Mouse (Mus musculus): Measurements from ENCODE around the gene Vti1a. TPM values are rescaled to one million over a fixed set of nuclear protein-coding genes. Genes with fewer than 3 reads are reported as not detected.

Gene Vti1a
- total RNA-seq, 1 experiment: 14.9 TPM

DNA sequence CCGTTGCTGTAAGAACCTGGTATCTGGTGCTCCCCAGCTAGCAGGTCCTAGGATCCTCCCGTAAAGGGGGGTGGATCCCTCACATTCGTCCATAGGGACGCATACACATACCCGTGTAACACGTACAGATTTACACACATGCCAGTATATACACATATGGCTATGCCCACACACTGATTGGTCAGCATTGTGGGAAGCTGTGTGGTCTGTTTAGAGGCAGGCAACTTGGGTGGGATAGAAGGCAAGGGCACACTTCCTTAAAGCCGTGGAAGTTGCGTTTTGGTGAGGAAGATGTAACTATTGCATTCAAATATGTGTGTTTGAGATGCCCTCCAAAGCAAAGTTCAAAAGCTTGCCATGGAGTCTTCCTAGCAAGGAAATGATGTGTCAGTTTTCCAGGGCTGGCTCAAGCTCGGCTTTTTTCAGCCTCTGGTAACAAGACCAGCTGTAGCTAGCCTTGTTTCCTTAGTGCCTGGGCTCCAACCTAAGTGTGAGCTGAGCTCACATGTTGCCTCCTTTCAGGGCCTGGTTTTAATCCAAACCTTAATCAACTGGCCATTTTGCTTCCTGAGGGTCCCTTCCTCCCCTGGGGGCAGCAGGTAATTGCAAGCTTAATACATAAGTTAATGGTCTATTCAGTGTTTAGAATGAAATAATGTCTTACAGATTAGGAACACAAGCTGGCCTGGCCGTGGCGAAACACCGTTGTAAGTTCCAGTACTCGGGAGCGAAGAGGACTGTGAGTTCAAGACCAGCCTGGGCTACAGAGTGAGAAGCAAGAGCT is 271.7 kb downstream of the Vti1a start:
- no peak for DNase-seq (ENCODE audit: low read depth, low spot score)
- Histone ChIP-seq H3K4me1 (ENCODE audit: control insufficient read depth in 2 of 2, insufficient read depth in 2 of 2, low read length in 2 of 2, poor library complexity in 1 of 2) (peaks cover 2 to 20% of the 10 kb centered on the region in 2 experiments), H3K9me3 (ENCODE audit: control insufficient read depth, insufficient read depth, low read depth, low read length) (no peaks in the 10 kb centered on the region), H3K4me3 (ENCODE audit: insufficient read depth in 1 of 2, low read depth in 1 of 2, low read length in 2 of 2, poor library complexity in 1 of 2, severe bottlenecking in 1 of 2) (no peak overlapping the region), H3K27ac (ENCODE audit: insufficient read depth, low read depth, low read length, poor library complexity, severe bottlenecking) (no peak overlapping the region), H3K9ac (ENCODE audit: insufficient read depth, low read depth, low read length, poor library complexity, severe bottlenecking) (no peak overlapping the region), H3K36me3 (ENCODE audit: control insufficient read depth, insufficient read depth, low read length, poor library complexity, severe bottlenecking) (no peaks in the 10 kb centered on the region)
- TF ChIP-seq ZNF384 (IDR thresholded peaks at IDR 0.05; ENCODE audit: low read depth, low read length) (no peak), MAFK (IDR thresholded peaks at IDR 0.05; ENCODE audit: insufficient read depth, low read depth, low read length) (no peak), CHD2 (IDR thresholded peaks at IDR 0.05; ENCODE audit: low read depth, low read length) (no peak), ZC3H11A (IDR thresholded peaks at IDR 0.05; ENCODE audit: borderline replicate concordance, low read depth, low read length) (no peak), HCFC1 (IDR thresholded peaks at IDR 0.05; ENCODE audit: borderline replicate concordance, insufficient read depth, low read length) (no peak)
- in situ Hi-C loops (cut with MboI; ENCODE audit: low sequenced_read_pairs in 2 of 2, unreplicated experiment in 2 of 2): no loop called here

GRCm38 (mm10) chr19:55588948-55589896 is 273.1 kb downstream of the Vti1a start:
- Histone ChIP-seq H3K4me3 (ENCODE audit: insufficient read depth in 1 of 2, low read depth in 1 of 2, low read length in 2 of 2, poor library complexity in 1 of 2, severe bottlenecking in 1 of 2) (no peak overlapping the region), H3K27ac (ENCODE audit: insufficient read depth, low read depth, low read length, poor library complexity, severe bottlenecking) (0 out of 2 replicates have a peak overlapping the region, but pooled peaks have one; percentile 23), H3K9me3 (ENCODE audit: control insufficient read depth, insufficient read depth, low read depth, low read length) (no peaks in the 10 kb centered on the region), H3K4me1 (ENCODE audit: control insufficient read depth in 2 of 2, insufficient read depth in 2 of 2, low read length in 2 of 2, poor library complexity in 1 of 2) (peaks cover 2 to 20% of the 10 kb centered on the region in 2 experiments), H3K9ac (ENCODE audit: insufficient read depth, low read depth, low read length, poor library complexity, severe bottlenecking) (no peak overlapping the region), H3K36me3 (ENCODE audit: control insufficient read depth, insufficient read depth, low read length, poor library complexity, severe bottlenecking) (no peaks in the 10 kb centered on the region)
- DNase-seq (ENCODE audit: low read depth, low spot score): peak; percentile 87
- in situ Hi-C loops (cut with MboI; ENCODE audit: low sequenced_read_pairs in 2 of 2, unreplicated experiment in 2 of 2): no loop called here
- TF ChIP-seq MAFK (IDR thresholded peaks at IDR 0.05; ENCODE audit: insufficient read depth, low read depth, low read length) (0 out of 2 replicates have a peak, but pooled peaks have one; percentile 27), ZC3H11A (IDR thresholded peaks at IDR 0.05; ENCODE audit: borderline replicate concordance, low read depth, low read length) (no peak)

DNA sequence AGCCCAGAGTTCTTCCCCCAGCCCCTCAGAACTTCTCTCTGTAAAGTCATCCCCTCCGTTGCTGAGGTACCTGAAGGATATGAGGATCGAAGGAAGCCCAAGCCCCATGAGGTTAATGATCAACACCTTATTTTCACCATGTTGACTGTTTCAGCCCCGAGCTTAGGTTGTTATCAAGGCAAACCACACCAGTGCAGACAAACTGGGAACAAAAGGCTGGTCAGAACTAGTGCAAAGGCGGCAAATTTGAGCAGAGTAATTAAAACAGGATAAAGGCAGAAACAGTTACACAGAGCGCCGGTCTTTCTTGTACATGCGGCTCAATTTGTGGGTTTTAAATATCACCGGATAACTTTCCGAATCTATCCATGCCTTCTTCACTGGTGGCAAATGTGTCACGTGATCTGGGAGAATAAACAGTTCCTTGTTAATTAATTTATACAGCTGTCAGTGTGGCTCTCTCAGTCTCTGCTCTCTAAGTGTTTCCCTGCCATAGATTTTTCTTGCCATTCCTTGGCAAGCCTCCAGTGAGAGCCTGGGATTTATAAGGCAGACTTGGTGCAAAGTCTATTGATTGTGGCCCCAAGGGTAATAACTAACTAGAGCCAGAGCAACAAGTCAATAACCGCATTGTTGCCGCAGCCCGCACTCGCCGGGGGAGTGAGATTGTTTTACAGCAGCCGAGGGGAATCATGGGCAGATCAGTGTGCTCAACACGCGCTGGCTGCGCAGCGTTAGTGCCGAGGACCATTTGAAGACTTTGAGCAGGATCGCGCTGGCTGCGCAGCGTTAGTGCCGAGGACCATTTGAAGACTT is 277.0 kb downstream of the Vti1a start:
- in situ Hi-C loops (cut with MboI; ENCODE audit: low sequenced_read_pairs in 2 of 2, unreplicated experiment in 2 of 2): no loop called here
- Histone ChIP-seq H3K9ac (ENCODE audit: insufficient read depth, low read depth, low read length, poor library complexity, severe bottlenecking) (no peak overlapping the region), H3K4me3 (ENCODE audit: insufficient read depth in 1 of 2, low read depth in 1 of 2, low read length in 2 of 2, poor library complexity in 1 of 2, severe bottlenecking in 1 of 2) (no peak overlapping the region), H3K9me3 (ENCODE audit: control insufficient read depth, insufficient read depth, low read depth, low read length) (no peaks in the 10 kb centered on the region), H3K4me1 (ENCODE audit: control insufficient read depth in 2 of 2, insufficient read depth in 2 of 2, low read length in 2 of 2, poor library complexity in 1 of 2) (peaks cover 0 to 17% of the 10 kb centered on the region in 2 experiments; a peak in 2 of 4 replicates), H3K27ac (ENCODE audit: insufficient read depth, low read depth, low read length, poor library complexity, severe bottlenecking) (no peak overlapping the region), H3K36me3 (ENCODE audit: control insufficient read depth, insufficient read depth, low read length, poor library complexity, severe bottlenecking) (no peaks in the 10 kb centered on the region)
- no peak for TF ChIP-seq MAFK (IDR thresholded peaks at IDR 0.05; ENCODE audit: insufficient read depth, low read depth, low read length)
- no peak for TF ChIP-seq ZC3H11A (IDR thresholded peaks at IDR 0.05; ENCODE audit: borderline replicate concordance, low read depth, low read length)
- no peak for DNase-seq (ENCODE audit: low read depth, low spot score)

- in situ Hi-C loops (cut with MboI; ENCODE audit: low sequenced_read_pairs in 2 of 2, unreplicated experiment in 2 of 2): no loop called here
- Histone ChIP-seq H3K27ac (ENCODE audit: insufficient read depth, low read depth, low read length, poor library complexity, severe bottlenecking) (no peak overlapping the region; the same call in 1 of the 2 replicates), H3K4me1 (ENCODE audit: control insufficient read depth in 2 of 2, insufficient read depth in 2 of 2, low read length in 2 of 2, poor library complexity in 1 of 2) (peaks cover 0 to 10% of the 10 kb centered on the region in 2 experiments; a peak in 2 of 4 replicates), H3K9me3 (ENCODE audit: control insufficient read depth, insufficient read depth, low read depth, low read length) (no peaks in the 10 kb centered on the region), H3K9ac (ENCODE audit: insufficient read depth, low read depth, low read length, poor library complexity, severe bottlenecking) (no peak overlapping the region), H3K4me3 (ENCODE audit: insufficient read depth in 1 of 2, low read depth in 1 of 2, low read length in 2 of 2, poor library complexity in 1 of 2, severe bottlenecking in 1 of 2) (no peak overlapping the region), H3K36me3 (ENCODE audit: control insufficient read depth, insufficient read depth, low read length, poor library complexity, severe bottlenecking) (no peaks in the 10 kb centered on the region)
- TF ChIP-seq ZNF384 (IDR thresholded peaks at IDR 0.05; ENCODE audit: low read depth, low read length): no peak
- no peak for TF ChIP-seq HCFC1 (IDR thresholded peaks at IDR 0.05; ENCODE audit: borderline replicate concordance, insufficient read depth, low read length)
- TF ChIP-seq CHD2 (IDR thresholded peaks at IDR 0.05; ENCODE audit: low read depth, low read length): no peak
- no peak for TF ChIP-seq ZC3H11A (IDR thresholded peaks at IDR 0.05; ENCODE audit: borderline replicate concordance, low read depth, low read length)
- no peak for TF ChIP-seq MAFK (IDR thresholded peaks at IDR 0.05; ENCODE audit: insufficient read depth, low read depth, low read length)
- no peak for DNase-seq (ENCODE audit: low read depth, low spot score)
Measured at GRCm38 (mm10) chr19:55593729-55594444, 277.8 kb downstream of the Vti1a start.

Data from ES-E14 (cell line).